Mouse (Mus musculus) ES-Bruce4 (cell line): ENCODE results near the gene Wdr44.

ENCODE experiments used
- CTCF ChIP-seq: IDR thresholded peaks from one replicate; pipeline ENCODE4 v1.8.1; 2011; ENCODE audit warnings: low read depth, low read length
- EP300 ChIP-seq: IDR thresholded peaks from 2 replicates; pipeline ENCODE4 v1.6.1; 2011; ENCODE audit warnings: low read depth, low read length; ENCODE audit not compliant: insufficient read depth
- POLR2A ChIP-seq: IDR thresholded peaks from one replicate; pipeline ENCODE4 v1.8.1; 2011; ENCODE audit warnings: low read length; ENCODE audit not compliant: insufficient read depth

GRCm38 (mm10) chrX:23697346-23697745, 4.5 kb downstream of the Wdr44 start:
- no peak for TF ChIP-seq CTCF
- no peak for TF ChIP-seq POLR2A
- no peak for TF ChIP-seq EP300
